Mouse (Mus musculus) spleen, adult 2 months (tissue): ENCODE results near the gene Prss27.

Experiments
- CTCF ChIP-seq: fragments of 200-500 bp; IDR thresholded peaks from 2 replicates; pipeline ENCODE4 v1.5.1; 2011; ENCODE audit warnings: mild to moderate bottlenecking, inconsistent platforms; ENCODE audit not compliant: insufficient read depth, insufficient read length, insufficient replicate concordance; ENCODE audit errors: extremely low read depth
- POLR2A ChIP-seq: fragments of 200-500 bp; IDR thresholded peaks from 2 replicates; pipeline ENCODE4 v1.6.1; 2011; ENCODE audit warnings: low read depth, low read length, inconsistent platforms

GRCm38 (mm10) chr17:23992789-23993553 lies 45.0 kb upstream of the Prss27 start:
- no peak for TF ChIP-seq CTCF
- no peak for TF ChIP-seq POLR2A
